Mouse (Mus musculus) liver, embryonic 11.5 days (tissue): Measurements from ENCODE around the gene AW011738. TPM values are rescaled to one million over a fixed set of nuclear protein-coding genes. Genes with fewer than 3 reads are reported as not detected.

Experiments used
- ATAC-seq: fragments of 200-750 bp; cut with Nextera tagmentation; replicated peaks from 2 replicates; pipeline ENCODE4 v1.8.0; 2017; ENCODE audit warnings: moderate number of reproducible peaks, mild to moderate bottlenecking, moderate TSS enrichment, moderate library complexity; ENCODE audit not compliant: low FRiP score
- DNase-seq: peaks from one replicate; pipeline ENCODE4 v3.0.0-alpha.2; 2017; ENCODE audit warnings: low spot score
- H3K27ac ChIP-seq: fragments of 300-500 bp; sonication (generic); 2 replicates; pipeline ENCODE4 v1.5.1; 2014; ENCODE audit warnings: mild to moderate bottlenecking, low read depth, low read length, control low read depth
- H3K27me3 ChIP-seq: fragments of 300-500 bp; sonication (generic); replicated peaks from 2 replicates; pipeline ENCODE4 v1.6.1; 2014; ENCODE audit warnings: low read length, mixed read lengths; ENCODE audit not compliant: control insufficient read depth, insufficient read depth
- H3K36me3 ChIP-seq: fragments of 300-500 bp; sonication (generic); 2 replicates; pipeline ENCODE4 v1.6.1; 2014; ENCODE audit warnings: mild to moderate bottlenecking, low read length, moderate library complexity, mixed read lengths; ENCODE audit not compliant: control insufficient read depth, insufficient read depth
- H3K4me1 ChIP-seq: fragments of 300-500 bp; sonication (generic); replicated peaks from 2 replicates; pipeline ENCODE4 v1.6.1; 2014; ENCODE audit warnings: low read length, mixed read lengths; ENCODE audit not compliant: control insufficient read depth, insufficient read depth
- H3K4me2 ChIP-seq: fragments of 300-500 bp; sonication (generic); 2 replicates; pipeline ENCODE4 v1.6.1; 2014; ENCODE audit warnings: mild to moderate bottlenecking, control low read depth, moderate library complexity
- H3K4me3 ChIP-seq: fragments of 300-500 bp; sonication (generic); 2 replicates; pipeline ENCODE4 v1.5.1; 2014; ENCODE audit warnings: low read depth, low read length, control low read depth
- H3K9ac ChIP-seq: fragments of 300-500 bp; sonication (generic); 2 replicates; pipeline ENCODE4 v1.6.1; 2014; ENCODE audit warnings: low read depth, low read length, control low read depth
- H3K9me3 ChIP-seq: fragments of 300-500 bp; sonication (generic); 2 replicates; pipeline ENCODE4 v1.6.1; 2016; ENCODE audit warnings: low read length, inconsistent platforms, mixed read lengths; ENCODE audit not compliant: control insufficient read depth
- WGBS: fragments of 180-500 bp; shearing (Covaris S2); extraction: QIAGEN DNeasy Blood & Tissue Kit; methylation state at CpG from one replicate; pipeline ENCODE4 v1.1.7; 2014; 5-methylcytosine and 5-hydroxymethylcytosine counted together
- polyA plus RNA-seq: library from polyadenylated mRNA; unstranded; fragments of >200 nt; fragmentation: Nextera tagmentation; extraction: Ambion mirVana; gene quantifications from 2 replicates; pipeline ENCODE4 v1.2.1, GENCODE M21; 2014

AW011738 gene
- polyA plus RNA-seq, 1 experiment from 2014 or later, result 0.08 TPM

- WGBS, result 45% methylated on average over 6 of the region's 6 CpGs
- Histone ChIP-seq H3K27me3 (peaks cover 8% of the 10 kb centered on the region), H3K9me3 (no peaks in the 10 kb centered on the region), H3K4me2 (peak overlapping the region; percentile 99), H3K4me3 (0 out of 2 replicates have a peak overlapping the region, but pooled peaks have one; percentile 7), H3K4me1 (peaks cover 43% of the 10 kb centered on the region), H3K9ac (no peak overlapping the region), H3K36me3 (no peaks in the 10 kb centered on the region; the same call in 1 of the 2 replicates), H3K27ac (no peak overlapping the region)
- DNase-seq (no peak), ATAC-seq (no peak)
Observed at GRCm38 (mm10) chr4:156194346-156194745, 8.8 kb upstream of the AW011738 start.

- Histone ChIP-seq H3K4me1 (peaks cover 36% of the 10 kb centered on the region), H3K27ac (peak overlapping the region; percentile 56), H3K4me3 (peak overlapping the region; percentile 88)
Observed at GRCm38 (mm10) chr4:156195927-156196870, 6.9 kb upstream of the AW011738 start.

GRCm38 (mm10) chr4:156197131-156197828 is 5.8 kb upstream of the AW011738 start, which contains the start of gene Agrn:
TSS of gene Agrn (minus strand) at chr4:156197488.
- Histone ChIP-seq H3K27me3 (peaks cover 8% of the 10 kb centered on the region), H3K36me3 (no peaks in the 10 kb centered on the region), H3K4me3 (peak within 1 kb of the TSS; percentile 88), H3K4me2 (peak within 1 kb of the TSS; percentile 99), H3K27ac (peak within 1 kb of the TSS; percentile 93), H3K9me3 (no peaks in the 10 kb centered on the region), H3K9ac (peak within 1 kb of the TSS; percentile 82), H3K4me1 (peaks cover 38% of the 10 kb centered on the region)
- WGBS, result under 1% methylated on average over 39 of the region's 88 CpGs
- peak; percentile 77 for ATAC-seq
- peak; percentile 79 for DNase-seq

More at GRCm38 (mm10) chr4:156195927-156196870, 6.9 kb upstream of the AW011738 start:
- DNase-seq, result peak; percentile 70
- peak overlapping the region; percentile 99 for H3K4me2 ChIP-seq
- WGBS, result 8% methylated on average over 35 of the region's 35 CpGs
- ATAC-seq, result no peak
- H3K27me3 ChIP-seq, result peaks cover 8% of the 10 kb centered on the region
- H3K9me3 ChIP-seq, result no peaks in the 10 kb centered on the region
- peak overlapping the region; percentile 82 for H3K9ac ChIP-seq
- no peaks in the 10 kb centered on the region; the same call in 1 of the 2 replicates for H3K36me3 ChIP-seq

GRCm38 (mm10) chr4:156197829-156198205 is 5.3 kb upstream of the AW011738 start:
- peaks cover 38% of the 10 kb centered on the region for H3K4me1 ChIP-seq

GRCm38 (mm10) chr4:156200623-156201475 is 2.3 kb upstream of the AW011738 start, which contains the start of gene Isg15:
TSS of gene Isg15 (minus strand) at chr4:156200818.
- Histone ChIP-seq H3K4me2 (peak within 1 kb of the TSS; percentile 27), H3K9ac (0 out of 2 replicates have a peak within 1 kb of the TSS, but pooled peaks have one; percentile 6), H3K4me3 (no peak within 1 kb of the TSS), H3K27me3 (peaks cover 31% of the 10 kb centered on the region), H3K4me1 (peaks cover 19% of the 10 kb centered on the region), H3K27ac (no peak within 1 kb of the TSS), H3K36me3 (no peaks in the 10 kb centered on the region), H3K9me3 (no peaks in the 10 kb centered on the region)
- 49% methylated on average over 10 of the region's 10 CpGs for WGBS
- ATAC-seq, result no peak
- no peak for DNase-seq

More at GRCm38 (mm10) chr4:156197829-156198205, 5.3 kb upstream of the AW011738 start:
- peak overlapping the region; percentile 63 for H3K9ac ChIP-seq
- no peaks in the 10 kb centered on the region for H3K9me3 ChIP-seq
- ATAC-seq (peak; percentile 82), DNase-seq (peak; percentile 87)
- peak overlapping the region; percentile 92 for H3K4me2 ChIP-seq
- under 1% methylated on average over 26 of the region's 26 CpGs for WGBS
- H3K36me3 ChIP-seq, result no peaks in the 10 kb centered on the region
- peaks cover 11% of the 10 kb centered on the region for H3K27me3 ChIP-seq
- H3K27ac ChIP-seq, result peak overlapping the region; percentile 93
- H3K4me3 ChIP-seq, result peak overlapping the region; percentile 88

GRCm38 (mm10) chr4:156202462-156202893 is 626 bp upstream of the AW011738 start:
- no peak for DNase-seq
- Histone ChIP-seq H3K4me2 (peak overlapping the region; percentile 85), H3K27me3 (peaks cover 26% of the 10 kb centered on the region), H3K27ac (peak overlapping the region; percentile 67), H3K4me1 (peaks cover 10% of the 10 kb centered on the region), H3K4me3 (peak overlapping the region; percentile 56), H3K36me3 (no peaks in the 10 kb centered on the region), H3K9me3 (no peaks in the 10 kb centered on the region), H3K9ac (peak overlapping the region; percentile 53)
- WGBS, result 19% methylated on average over 12 of the region's 12 CpGs
- peak; percentile 78 for ATAC-seq

GRCm38 (mm10) chr4:156203413-156204131 is 468 bp downstream of the AW011738 start:
- WGBS, result under 1% methylated on average over 49 of the region's 49 CpGs
- ATAC-seq, result peak; percentile 20
- Histone ChIP-seq H3K36me3 (no peaks in the 10 kb centered on the region), H3K4me3 (peak overlapping the region; percentile 56), H3K4me2 (peak overlapping the region; percentile 85), H3K4me1 (peaks cover 10% of the 10 kb centered on the region), H3K9ac (peak overlapping the region; percentile 53), H3K9me3 (no peaks in the 10 kb centered on the region), H3K27me3 (peaks cover 26% of the 10 kb centered on the region), H3K27ac (no peak overlapping the region)
- DNase-seq, result peak; percentile 71
